Mouse (Mus musculus) sigmoid colon, adult 10 weeks (tissue): ENCODE measurements around the gene Rras2. TPM values are rescaled to one million over a fixed set of nuclear protein-coding genes. Genes with fewer than 3 reads are reported as not detected.

Source experiments
- polyA plus RNA-seq: library from polyadenylated mRNA; stranded (reverse); fragments of 350-450 nt; fragmentation: Illumina TruSeq; extraction: RNeasy Lipid Tissue Mini Kit (QIAGEN cat#74804); gene quantifications from one replicate; pipeline ENCODE4 v1.2.3, GENCODE M21; 2014; ENCODE audit warnings: low read depth, low replicate concordance

Gene Rras2
- polyA plus RNA-seq = 91.3 TPM

GRCm38 (mm10) chr7:114117444-114117905 lies at the start of gene Rras2:
TSS of gene Rras2 (minus strand) at chr7:114117781.

Other genes starting within 250 kb of the Rras2 start
- 323 TPM for gene Copb1, start 136.9 kb upstream of the Rras2 start, polyA plus RNA-seq
- gene Psma1, start 158.3 kb upstream of the Rras2 start, polyA plus RNA-seq = 352 TPM